Mouse (Mus musculus): ENCODE data around the gene Nrxn2. TPM values are rescaled to one million over a fixed set of nuclear protein-coding genes. Genes with fewer than 3 reads are reported as not detected.

The Nrxn2 gene
- polyA plus RNA-seq, 1 experiment from 2014 or later, result 0.47 TPM

- Histone ChIP-seq H3K9me3 (ENCODE audit: low read depth, low read length) (no peaks in the 10 kb centered on the region), H3K4me1 (ENCODE audit: insufficient read depth) (no peaks in the 10 kb centered on the region)
- ATAC-seq (ENCODE audit: insufficient read depth), result no peak
Measured at GRCm38 (mm10) chr19:6527439-6527838, 108.9 kb downstream of the Nrxn2 start.

GRCm38 (mm10) chr19:6527839-6528531 is 109.5 kb downstream of the Nrxn2 start:
- H3K4me3 ChIP-seq (ENCODE audit: low read depth, low read length), result no peak overlapping the region
- DNase-seq (no peak), ATAC-seq (ENCODE audit: insufficient read depth) (no peak)
- H3K4me1 ChIP-seq (ENCODE audit: insufficient read depth), result no peaks in the 10 kb centered on the region
- H3K9ac ChIP-seq, result no peak overlapping the region
- TF ChIP-seq CTCF (IDR thresholded peaks at IDR 0.05; ENCODE audit: low read depth), result no peak
- 71% methylated on average over 17 of the region's 17 CpGs for WGBS
- no peak overlapping the region for H3K27ac ChIP-seq (ENCODE audit: low read depth)
- H3K36me3 ChIP-seq (ENCODE audit: insufficient read depth), result no peaks in the 10 kb centered on the region
- H3K4me2 ChIP-seq, result no peak overlapping the region
- H3K9me3 ChIP-seq (ENCODE audit: low read depth, low read length), result no peaks in the 10 kb centered on the region
- peaks cover 30% of the 10 kb centered on the region for H3K27me3 ChIP-seq (ENCODE audit: insufficient read depth, low read length)

More at GRCm38 (mm10) chr19:6527439-6527838, 108.9 kb downstream of the Nrxn2 start:
- TF ChIP-seq CTCF (IDR thresholded peaks at IDR 0.05; ENCODE audit: low read depth), result no peak
- Histone ChIP-seq H3K27ac (ENCODE audit: low read depth) (no peak overlapping the region), H3K4me2 (no peak overlapping the region), H3K36me3 (ENCODE audit: insufficient read depth) (no peaks in the 10 kb centered on the region), H3K27me3 (ENCODE audit: insufficient read depth, low read length) (peaks cover 24% of the 10 kb centered on the region), H3K9ac (no peak overlapping the region), H3K4me3 (ENCODE audit: low read depth, low read length) (no peak overlapping the region)
- no peak for DNase-seq
- WGBS, result 78% methylated on average over 3 of the region's 3 CpGs

DNA sequence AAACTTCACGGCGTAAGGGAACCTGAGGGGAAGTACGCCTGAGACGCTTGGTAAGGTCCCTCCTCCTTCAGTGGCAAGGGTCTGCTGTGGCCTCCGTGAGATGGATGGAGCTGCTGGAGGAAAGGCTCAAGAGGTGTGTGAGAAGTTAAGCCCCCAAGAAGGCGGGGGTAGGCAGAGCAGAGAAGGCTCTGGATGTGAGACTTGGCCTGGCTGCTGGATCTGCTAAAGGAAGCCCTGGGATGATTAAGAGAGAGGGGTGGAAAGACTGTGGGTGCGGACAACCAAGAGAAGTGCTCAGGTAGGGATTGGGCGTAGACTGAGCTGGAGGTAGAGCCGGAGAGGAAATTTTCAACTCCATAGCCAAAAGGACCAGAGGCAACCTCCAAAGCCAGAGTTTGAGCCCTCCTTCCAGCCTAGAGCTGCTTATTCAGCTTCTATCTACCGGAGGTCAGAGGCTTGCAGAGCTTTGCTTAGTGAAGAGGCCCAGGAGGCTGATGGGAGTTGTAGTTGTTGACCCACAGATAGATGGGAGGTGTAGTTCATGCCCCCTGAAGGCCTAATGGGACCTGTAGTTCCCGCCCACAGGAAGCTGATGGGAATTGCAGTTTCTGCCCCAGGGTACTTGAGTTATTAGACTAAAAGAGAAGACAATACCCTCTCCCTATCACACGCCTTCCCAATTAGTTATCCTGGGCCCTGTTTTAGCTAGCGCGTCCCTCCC is 110.9 kb downstream of the Nrxn2 start:
- peak; percentile 69 for ATAC-seq (ENCODE audit: insufficient read depth)
- no peak overlapping the region; the same call in 1 of the 2 replicates for H3K4me2 ChIP-seq
- no peaks in the 10 kb centered on the region for H3K9me3 ChIP-seq (ENCODE audit: low read depth, low read length)
- peak; percentile 57 for DNase-seq
- WGBS, result 60% methylated on average over 14 of the region's 14 CpGs
- TF ChIP-seq CTCF (IDR thresholded peaks at IDR 0.05; ENCODE audit: low read depth), result no peak
- H3K9ac ChIP-seq, result no peak overlapping the region
- no peak overlapping the region for H3K27ac ChIP-seq (ENCODE audit: low read depth)
- H3K4me3 ChIP-seq (ENCODE audit: low read depth, low read length), result no peak overlapping the region
- H3K4me1 ChIP-seq (ENCODE audit: insufficient read depth), result no peaks in the 10 kb centered on the region
- peaks cover 39% of the 10 kb centered on the region for H3K27me3 ChIP-seq (ENCODE audit: insufficient read depth, low read length)
- H3K36me3 ChIP-seq (ENCODE audit: insufficient read depth), result no peaks in the 10 kb centered on the region

GRCm38 (mm10) chr19:6530359-6530758 is 111.8 kb downstream of the Nrxn2 start:
- DNase-seq, result no peak
- WGBS, result 25% methylated on average over 13 of the region's 13 CpGs
- no peaks in the 10 kb centered on the region for H3K9me3 ChIP-seq (ENCODE audit: low read depth, low read length)
- no peak for TF ChIP-seq CTCF (IDR thresholded peaks at IDR 0.05; ENCODE audit: low read depth)
- H3K9ac ChIP-seq, result no peak overlapping the region
- H3K27ac ChIP-seq (ENCODE audit: low read depth), result no peak overlapping the region
- H3K4me2 ChIP-seq, result peak overlapping the region; percentile 79; the same call in 1 of the 2 replicates
- H3K4me1 ChIP-seq (ENCODE audit: insufficient read depth), result no peaks in the 10 kb centered on the region
- H3K4me3 ChIP-seq (ENCODE audit: low read depth, low read length), result no peak overlapping the region
- peaks cover 39% of the 10 kb centered on the region for H3K27me3 ChIP-seq (ENCODE audit: insufficient read depth, low read length)
- H3K36me3 ChIP-seq (ENCODE audit: insufficient read depth), result no peaks in the 10 kb centered on the region
- no peak for ATAC-seq (ENCODE audit: insufficient read depth)

DNA sequence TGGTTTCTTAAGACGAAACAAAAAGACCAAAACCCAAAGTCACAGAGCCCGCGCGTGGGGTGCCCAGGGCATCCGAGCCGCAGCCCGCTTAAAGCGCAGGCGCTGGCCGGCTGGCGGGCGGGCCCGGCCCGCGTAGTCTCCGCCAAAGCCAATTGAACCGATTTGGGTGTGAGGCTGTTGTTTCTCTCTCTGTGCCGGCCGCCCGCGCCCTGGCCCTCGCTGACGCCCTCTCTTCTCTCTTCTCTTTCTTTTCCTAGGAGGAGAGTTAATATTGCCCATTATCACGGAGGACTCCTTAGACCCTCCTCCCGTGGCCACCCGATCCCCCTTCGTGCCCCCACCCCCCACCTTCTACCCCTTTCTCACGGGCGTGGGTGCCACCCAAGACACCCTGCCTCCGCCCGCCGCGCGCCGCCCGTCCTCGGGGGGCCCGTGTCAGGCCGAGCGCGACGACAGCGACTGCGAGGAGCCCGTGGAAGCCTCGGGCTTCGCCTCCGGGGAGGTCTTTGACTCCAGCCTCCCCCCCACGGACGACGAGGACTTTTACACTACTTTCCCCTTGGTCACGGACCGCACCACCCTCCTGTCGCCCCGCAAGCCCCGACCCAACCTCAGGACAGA is 112.6 kb downstream of the Nrxn2 start:
- H3K4me2 ChIP-seq, result peak overlapping the region; percentile 79
- ATAC-seq (ENCODE audit: insufficient read depth), result no peak
- peak; percentile 66 for DNase-seq
- no peaks in the 10 kb centered on the region for H3K36me3 ChIP-seq (ENCODE audit: insufficient read depth)
- H3K9me3 ChIP-seq (ENCODE audit: low read depth, low read length), result no peaks in the 10 kb centered on the region
- WGBS, result under 1% methylated on average over 56 of the region's 56 CpGs
- H3K27me3 ChIP-seq (ENCODE audit: insufficient read depth, low read length), result peaks cover 39% of the 10 kb centered on the region
- no peak for TF ChIP-seq CTCF (IDR thresholded peaks at IDR 0.05; ENCODE audit: low read depth)
- peak overlapping the region; percentile 47 for H3K9ac ChIP-seq
- no peak overlapping the region for H3K27ac ChIP-seq (ENCODE audit: low read depth)
- peak overlapping the region; percentile 39 for H3K4me3 ChIP-seq (ENCODE audit: low read depth, low read length)
- no peaks in the 10 kb centered on the region for H3K4me1 ChIP-seq (ENCODE audit: insufficient read depth)

GRCm38 (mm10) chr19:6531832-6532471 is 113.4 kb downstream of the Nrxn2 start:
- Histone ChIP-seq H3K27me3 (ENCODE audit: insufficient read depth, low read length) (peaks cover 39% of the 10 kb centered on the region), H3K27ac (ENCODE audit: low read depth) (no peak overlapping the region)

More at GRCm38 (mm10) chr19:6531832-6532471, 113.4 kb downstream of the Nrxn2 start:
- no peak for TF ChIP-seq CTCF (IDR thresholded peaks at IDR 0.05; ENCODE audit: low read depth)
- no peaks in the 10 kb centered on the region for H3K9me3 ChIP-seq (ENCODE audit: low read depth, low read length)
- H3K4me3 ChIP-seq (ENCODE audit: low read depth, low read length), result peak overlapping the region; percentile 39
- DNase-seq (peak; percentile 57), ATAC-seq (ENCODE audit: insufficient read depth) (no peak)
- H3K9ac ChIP-seq, result peak overlapping the region; percentile 47
- no peaks in the 10 kb centered on the region for H3K4me1 ChIP-seq (ENCODE audit: insufficient read depth)
- no peaks in the 10 kb centered on the region for H3K36me3 ChIP-seq (ENCODE audit: insufficient read depth)
- peak overlapping the region; percentile 79 for H3K4me2 ChIP-seq
- WGBS, result 1% methylated on average over 36 of the region's 36 CpGs
